Mouse (Mus musculus) macrophage (primary cell): ENCODE measurements around the gene Gm37240. TPM values are rescaled to one million over a fixed set of nuclear protein-coding genes. Genes with fewer than 3 reads are reported as not detected.

Experiments
- H3K27ac ChIP-seq: fragments of 350-480 bp; formaldehyde crosslinking; 2 replicates; pipeline ENCODE4 v1.9.0; 2021
- H3K36me3 ChIP-seq: fragments of 350-480 bp; formaldehyde crosslinking; 2 replicates; pipeline ENCODE4 v1.9.0; 2021; ENCODE audit errors: inconsistent target
- H3K4me3 ChIP-seq: fragments of 350-480 bp; formaldehyde crosslinking; 2 replicates; pipeline ENCODE4 v1.9.0; 2021; ENCODE audit errors: inconsistent target
- H3K79me2 ChIP-seq: fragments of 350-480 bp; formaldehyde crosslinking; 2 replicates; pipeline ENCODE4 v1.9.0; 2021; ENCODE audit errors: inconsistent target
- WGBS: methylation state at CpG from one replicate; pipeline ENCODE4 v1.1.7; 2026; ENCODE audit warnings: inconsistent platforms; ENCODE audit not compliant: missing documents; 5-methylcytosine and 5-hydroxymethylcytosine counted together
- polyA plus RNA-seq: library from polyadenylated mRNA; stranded (reverse); fragments of 250-400 nt; gene quantifications from 3 replicates; pipeline ENCODE4 v1.2.4, GENCODE M21; 2018; ENCODE audit warnings: inconsistent platforms

The Gm37240 gene
- polyA plus RNA-seq, 1 experiment from 2014 or later: not detected

GRCm38 (mm10) chr3:84615050-84615855, 1272.1 kb downstream of the Gm37240 start:
- H3K79me2 ChIP-seq: no peaks in the 10 kb centered on the region
- no peak overlapping the region for H3K4me3 ChIP-seq
- WGBS: 22% methylated on average over 5 of the region's 5 CpGs
- no peaks in the 10 kb centered on the region for H3K36me3 ChIP-seq
- no peak overlapping the region for H3K27ac ChIP-seq

DNA sequence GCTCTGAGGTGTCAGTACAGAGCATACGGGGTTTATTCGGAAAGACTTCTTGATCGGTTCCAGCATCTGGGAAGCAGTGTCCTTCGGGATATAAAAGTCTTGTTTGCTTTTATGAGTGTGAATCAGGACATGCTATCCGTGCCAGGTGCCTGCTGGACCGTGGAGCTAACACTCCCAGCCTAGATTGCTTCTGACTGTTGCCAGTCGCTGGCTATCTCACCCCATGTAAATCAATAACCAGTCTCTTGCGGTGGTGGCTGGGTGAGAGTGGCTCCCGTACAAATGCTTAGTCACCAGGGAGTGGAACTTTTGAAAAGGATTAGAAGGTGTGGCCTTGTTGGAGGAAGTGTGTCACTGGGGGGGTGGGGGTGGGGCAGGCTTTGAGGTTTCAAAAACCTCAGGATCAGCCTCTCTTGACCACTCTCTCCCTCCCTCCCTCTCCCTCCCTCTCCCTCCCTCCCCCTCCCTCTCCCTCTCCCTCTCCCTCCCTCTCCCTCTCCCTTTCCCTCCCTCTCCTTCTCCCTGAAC, 1277.1 kb downstream of the Gm37240 start:
- Histone ChIP-seq H3K4me3 (no peak overlapping the region), H3K27ac (no peak overlapping the region), H3K36me3 (no peaks in the 10 kb centered on the region), H3K79me2 (no peaks in the 10 kb centered on the region)
- 95% methylated on average over 9 of the region's 9 CpGs for WGBS

GRCm38 (mm10) chr3:84603212-84603611, 1284.1 kb downstream of the Gm37240 start:
- 100% methylated on average over 1 of the region's 9 CpGs for WGBS
- H3K27ac ChIP-seq: no peak overlapping the region
- no peaks in the 10 kb centered on the region for H3K36me3 ChIP-seq
- no peaks in the 10 kb centered on the region for H3K79me2 ChIP-seq
- H3K4me3 ChIP-seq: no peak overlapping the region

DNA sequence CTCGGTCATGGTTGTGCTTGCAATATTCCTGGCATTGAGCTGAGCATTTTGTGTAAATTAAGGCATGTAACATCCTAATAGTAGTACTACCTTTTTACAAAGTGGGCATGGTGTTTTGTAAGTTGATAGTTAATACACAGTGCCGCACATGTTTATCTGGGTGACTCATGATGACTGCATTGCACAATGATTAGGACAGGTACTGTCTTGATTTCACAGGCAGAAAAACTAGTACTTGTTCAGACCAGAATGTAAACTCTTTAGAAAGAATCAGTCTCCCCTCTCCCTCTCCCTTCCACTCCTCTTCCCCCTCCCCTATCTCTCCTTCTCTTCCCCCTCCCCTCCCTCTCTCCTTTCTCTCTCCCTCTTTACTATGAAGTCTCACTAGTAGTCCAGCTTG, 1284.6 kb downstream of the Gm37240 start:
- WGBS: 93% methylated on average over 2 of the region's 2 CpGs
- no peaks in the 10 kb centered on the region for H3K79me2 ChIP-seq
- no peak overlapping the region for H3K4me3 ChIP-seq
- H3K36me3 ChIP-seq: no peaks in the 10 kb centered on the region
- no peak overlapping the region for H3K27ac ChIP-seq

DNA sequence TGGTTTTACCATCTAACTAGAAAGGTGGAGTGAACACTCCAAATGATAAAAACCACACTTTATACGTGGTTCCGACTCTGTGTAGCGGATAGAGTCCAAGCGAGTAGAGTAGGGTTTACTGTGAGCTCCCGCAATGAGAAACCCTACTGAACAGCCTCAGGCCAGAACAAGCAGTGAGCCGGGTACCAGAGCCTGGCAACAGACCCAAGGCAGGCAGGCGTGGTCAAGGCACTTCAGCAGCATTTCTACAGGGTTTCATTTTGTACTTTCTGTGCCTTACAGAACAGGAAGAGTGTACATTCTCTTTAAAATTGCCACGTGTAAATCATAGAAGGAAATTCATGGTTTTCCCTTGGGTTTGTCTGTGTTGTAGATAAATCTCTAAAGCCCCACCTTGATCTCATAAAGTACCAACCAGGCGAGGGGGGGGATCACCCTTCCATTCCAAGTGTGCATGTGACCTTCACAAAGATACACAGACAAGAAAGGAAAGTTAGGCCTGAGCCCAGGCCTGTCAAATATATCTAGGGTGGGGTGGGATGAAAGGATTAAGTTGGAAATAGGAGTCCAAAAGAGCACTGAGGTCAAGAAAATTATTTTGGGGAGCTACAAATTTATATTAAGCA, 1285.3 kb downstream of the Gm37240 start:
- no peak overlapping the region for H3K27ac ChIP-seq
- H3K4me3 ChIP-seq: no peak overlapping the region
- H3K36me3 ChIP-seq: no peaks in the 10 kb centered on the region
- WGBS: 69% methylated on average over 9 of the region's 9 CpGs
- no peaks in the 10 kb centered on the region for H3K79me2 ChIP-seq

DNA sequence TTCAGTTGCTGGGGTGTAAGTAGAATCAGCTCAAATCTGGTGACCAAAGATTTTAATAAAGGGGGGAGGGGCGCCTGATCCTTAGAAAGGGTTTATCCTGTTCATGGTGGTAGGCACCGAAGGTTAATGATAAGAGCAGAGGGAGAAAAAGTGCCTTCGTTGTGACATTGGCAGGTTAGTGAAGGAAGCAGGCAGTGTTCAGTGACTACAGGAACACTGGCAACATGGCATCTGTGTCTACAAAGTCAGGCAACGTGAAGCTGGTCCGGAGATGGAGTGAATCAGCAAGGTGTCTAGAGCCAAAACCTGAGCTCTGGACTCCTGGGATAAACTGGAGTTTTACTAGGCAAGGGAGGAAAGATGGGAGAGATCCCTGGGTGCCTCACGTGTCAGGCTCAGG, 1288.6 kb downstream of the Gm37240 start:
- H3K36me3 ChIP-seq: no peaks in the 10 kb centered on the region
- H3K79me2 ChIP-seq: no peaks in the 10 kb centered on the region
- H3K4me3 ChIP-seq: no peak overlapping the region
- WGBS: 92% methylated on average over 6 of the region's 6 CpGs
- H3K27ac ChIP-seq: no peak overlapping the region

GRCm38 (mm10) chr3:84597996-84598734, 1289.2 kb downstream of the Gm37240 start:
- Histone ChIP-seq H3K79me2 (no peaks in the 10 kb centered on the region), H3K27ac (no peak overlapping the region), H3K4me3 (no peak overlapping the region), H3K36me3 (no peaks in the 10 kb centered on the region)
- 35% methylated on average over 6 of the region's 6 CpGs for WGBS

GRCm38 (mm10) chr3:84595677-84596234, 1291.6 kb downstream of the Gm37240 start:
- Histone ChIP-seq H3K4me3 (peak overlapping the region; percentile 26), H3K27ac (no peak overlapping the region), H3K79me2 (no peaks in the 10 kb centered on the region), H3K36me3 (no peaks in the 10 kb centered on the region)
- 64% methylated on average over 5 of the region's 5 CpGs for WGBS

DNA sequence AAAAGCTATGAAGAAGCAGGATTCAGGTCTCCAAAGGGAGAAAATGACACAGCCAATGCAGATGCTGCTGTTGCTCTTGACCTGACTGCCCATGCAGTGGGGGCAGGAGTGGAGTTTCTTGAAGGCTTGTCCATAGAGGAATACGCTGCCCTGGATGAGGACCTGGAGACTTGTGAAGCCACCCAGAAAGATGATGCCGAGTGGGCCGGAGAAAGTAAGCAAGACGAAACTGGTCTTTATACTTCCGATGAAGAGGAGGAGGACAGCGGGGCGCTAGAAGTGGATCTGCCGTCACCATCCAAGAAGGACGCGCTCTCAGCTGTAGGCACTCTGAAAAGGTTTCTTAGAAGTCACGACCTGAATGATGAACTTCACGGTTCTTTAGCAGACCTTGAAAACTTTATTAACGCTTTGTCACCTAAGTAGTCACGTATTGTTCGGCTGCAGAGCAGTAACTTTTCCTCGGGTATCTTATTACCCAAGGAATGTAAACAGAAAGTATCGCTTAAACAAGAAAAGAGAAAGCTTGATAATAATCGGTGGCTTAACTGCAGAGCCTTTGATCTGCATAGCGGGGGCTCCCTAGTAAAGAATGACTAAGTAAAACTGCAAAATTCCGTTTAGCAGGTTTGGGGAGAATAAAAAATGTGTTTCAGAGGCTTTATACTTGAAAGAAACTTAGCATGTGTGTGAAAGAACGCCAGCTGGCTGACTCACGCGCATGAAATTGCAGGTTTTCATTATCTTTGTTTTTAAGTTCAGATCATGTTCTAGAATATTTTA, 1292.2 kb downstream of the Gm37240 start:
- WGBS: 21% methylated on average over 23 of the region's 23 CpGs
- no peaks in the 10 kb centered on the region for H3K79me2 ChIP-seq
- peak overlapping the region; percentile 26 for H3K4me3 ChIP-seq
- H3K27ac ChIP-seq: no peak overlapping the region
- H3K36me3 ChIP-seq: no peaks in the 10 kb centered on the region

- H3K4me3 ChIP-seq: no peak within 1 kb of the TSS
- H3K79me2 ChIP-seq: no peaks in the 10 kb centered on the region
- H3K27ac ChIP-seq: no peak within 1 kb of the TSS
- 100% methylated on average over 2 of the region's 2 CpGs for WGBS
- no peaks in the 10 kb centered on the region for H3K36me3 ChIP-seq
Observed at GRCm38 (mm10) chr3:84593274-84593673, 1294.0 kb downstream of the Gm37240 start, which contains the start of gene Tigd4. Gene Tigd4, plus strand, starts transcription at chr3:84593574.

DNA sequence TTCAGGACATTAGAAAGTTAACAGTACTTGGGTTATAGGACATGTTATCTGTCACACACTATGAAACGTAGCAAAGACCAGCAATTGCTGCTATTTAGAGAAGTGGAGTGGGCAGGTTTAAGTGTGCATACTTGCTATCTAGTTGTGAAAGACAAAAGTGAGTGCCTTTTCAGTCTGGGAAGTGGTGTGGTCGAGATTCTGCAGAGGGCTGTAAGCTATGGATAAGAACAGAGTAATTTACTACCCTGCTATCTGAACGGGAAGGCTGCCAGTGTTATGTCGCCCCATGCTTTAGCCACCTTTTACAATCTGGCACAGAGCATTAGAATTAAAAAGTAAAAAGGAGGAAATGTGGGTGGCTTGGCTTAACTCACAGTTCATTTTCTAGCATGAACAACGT, 1300.6 kb downstream of the Gm37240 start:
- no peaks in the 10 kb centered on the region for H3K36me3 ChIP-seq
- WGBS: 24% methylated on average over 5 of the region's 5 CpGs
- H3K4me3 ChIP-seq: no peak overlapping the region
- H3K79me2 ChIP-seq: peaks cover 6% of the 10 kb centered on the region
- no peak overlapping the region for H3K27ac ChIP-seq

- no peaks in the 10 kb centered on the region for H3K36me3 ChIP-seq
- 1% methylated on average over 27 of the region's 27 CpGs for WGBS
- no peak overlapping the region for H3K27ac ChIP-seq
- peak overlapping the region; percentile 96 for H3K4me3 ChIP-seq
- H3K79me2 ChIP-seq: peaks cover 44% of the 10 kb centered on the region
Observed at GRCm38 (mm10) chr3:84582913-84583276, 1304.4 kb downstream of the Gm37240 start.

DNA sequence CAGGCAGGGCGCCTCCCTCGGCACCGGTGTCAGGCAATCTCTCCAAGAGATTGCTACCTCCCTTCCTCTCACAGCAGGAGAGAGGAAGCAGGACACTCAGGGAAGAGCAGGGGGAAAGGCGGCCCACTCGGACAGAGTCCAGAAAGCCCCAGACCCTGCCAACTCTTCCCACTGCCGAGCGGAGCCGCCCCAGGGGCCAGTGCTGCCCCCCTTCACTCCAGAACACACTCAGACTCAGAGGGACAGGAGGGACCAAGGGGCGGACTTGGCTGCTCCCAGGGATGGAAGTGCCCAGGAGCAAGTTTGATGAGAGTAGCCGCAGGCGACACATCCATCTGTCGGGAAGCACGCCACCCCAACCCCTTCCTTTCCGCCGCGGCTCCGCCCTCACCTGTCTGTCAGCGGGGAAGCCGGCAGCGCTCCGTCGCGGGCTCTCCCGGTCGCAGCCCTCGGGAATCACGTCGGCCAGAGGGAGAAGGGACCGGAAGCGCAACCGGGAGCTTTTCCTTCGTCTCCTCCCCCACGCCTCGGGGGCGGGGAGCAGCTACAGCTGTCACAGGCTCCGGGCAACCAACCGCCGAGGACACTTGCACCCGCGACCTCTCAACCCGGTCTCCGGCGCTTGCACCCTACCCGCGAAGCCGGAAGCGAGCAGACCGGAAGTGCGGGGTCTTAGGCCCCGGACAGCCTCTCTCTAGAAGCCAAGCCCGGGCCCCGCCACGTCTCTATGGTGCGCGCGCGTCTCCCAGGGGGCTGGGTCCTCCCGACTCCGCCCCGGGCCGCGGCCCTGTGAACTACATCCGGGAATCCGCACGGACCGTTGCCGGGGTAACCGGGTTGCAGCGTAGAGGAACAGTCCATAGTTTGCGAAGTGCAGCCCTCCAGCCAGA, 1305.0 kb downstream of the Gm37240 start, which contains the start of gene Arfip1:
Gene Arfip1 (minus strand): TSS at position 603 of the 890 bp plus-strand sequence.
- H3K79me2 ChIP-seq: peaks cover 50% of the 10 kb centered on the region
- under 1% methylated on average over 68 of the region's 70 CpGs for WGBS
- no peaks in the 10 kb centered on the region for H3K36me3 ChIP-seq
- H3K4me3 ChIP-seq: peak within 1 kb of the TSS; percentile 96
- peak within 1 kb of the TSS; percentile 63 for H3K27ac ChIP-seq
